Mouse (Mus musculus) brain, embryonic 14.5 days (tissue): ENCODE data around the gene Clec4e. TPM values are rescaled to one million over a fixed set of nuclear protein-coding genes. Genes with fewer than 3 reads are reported as not detected.
"Not testable (repeated sequence)": the region's sequence is repeated elsewhere in the genome, so short reads cannot be mapped to it uniquely, and the experiment has no call there.

ENCODE experiments used
- DNase-seq: peaks from one replicate; pipeline ENCODE4 v3.0.0-alpha.2; 2011; ENCODE audit warnings: low read depth
- CTCF ChIP-seq: fragments of 200-500 bp; IDR thresholded peaks from 2 replicates; pipeline ENCODE4 v1.5.1; 2012; ENCODE audit warnings: inconsistent platforms, mild to moderate bottlenecking, moderate library complexity, borderline replicate concordance; ENCODE audit not compliant: insufficient read depth, insufficient read length; ENCODE audit errors: extremely low read depth
- POLR2A ChIP-seq: fragments of 200-500 bp; IDR thresholded peaks from 2 replicates; pipeline ENCODE4 v1.6.1; 2012; ENCODE audit warnings: mild to moderate bottlenecking, inconsistent platforms, borderline replicate concordance; ENCODE audit not compliant: poor library complexity, insufficient read depth, insufficient read length, severe bottlenecking; ENCODE audit errors: extremely low read depth
- polyA plus RNA-seq: library from polyadenylated mRNA; depleted of rRNA; stranded (reverse); fragments of >200 nt; gene quantifications from 2 replicates; pipeline ENCODE4 v1.2.3, GENCODE M21; 2012; rRNA removed

The Clec4e gene
- polyA plus RNA-seq, result not detected in 2 replicates

DNA sequence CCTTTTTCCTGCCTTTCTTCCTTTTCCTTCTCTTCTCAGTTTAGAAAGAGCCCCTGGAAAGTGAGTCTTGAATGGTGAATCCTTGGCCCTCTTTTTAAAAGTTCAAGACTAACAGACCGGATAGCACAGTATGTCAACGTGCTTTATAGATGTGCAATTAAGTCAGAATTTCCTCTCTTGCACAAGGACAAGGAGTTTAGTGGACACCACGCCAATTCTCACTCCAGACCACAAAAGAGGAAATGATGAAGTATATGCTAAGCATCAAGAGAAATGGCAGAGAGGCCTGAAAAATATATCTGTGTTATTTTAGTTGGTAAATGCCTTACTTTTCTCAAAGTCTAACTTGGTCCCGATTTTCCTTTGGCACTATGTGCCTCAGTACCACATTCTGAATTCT is at the start of gene Clec4e:
Gene Clec4e, minus strand, starts transcription at position 118 of the 400 bp plus-strand sequence.
- DNase-seq, result no peak
- TF ChIP-seq CTCF (no peak), POLR2A (no peak)

DNA sequence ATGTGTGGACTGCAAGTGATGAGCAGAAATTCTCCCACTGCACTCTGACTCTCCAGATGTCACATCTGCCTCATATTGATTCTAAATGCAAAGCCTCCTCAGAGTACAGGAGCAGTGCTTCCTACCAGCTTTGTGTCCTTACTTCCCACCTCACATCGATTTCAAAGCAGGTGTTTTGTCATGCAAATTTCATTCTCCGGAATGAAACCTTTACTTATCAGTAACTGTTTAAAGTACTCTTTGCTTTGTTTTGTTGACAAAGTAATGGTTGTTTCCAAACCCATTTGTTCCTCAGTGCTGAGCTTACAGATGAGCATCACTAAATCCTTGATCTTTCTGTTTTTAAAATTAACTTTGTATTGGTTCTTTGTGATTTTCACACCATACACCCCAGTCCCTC is 42.8 kb upstream of the Clec4e start:
- DNase-seq, result no peak
- TF ChIP-seq POLR2A (no peak), CTCF (no peak)

DNA sequence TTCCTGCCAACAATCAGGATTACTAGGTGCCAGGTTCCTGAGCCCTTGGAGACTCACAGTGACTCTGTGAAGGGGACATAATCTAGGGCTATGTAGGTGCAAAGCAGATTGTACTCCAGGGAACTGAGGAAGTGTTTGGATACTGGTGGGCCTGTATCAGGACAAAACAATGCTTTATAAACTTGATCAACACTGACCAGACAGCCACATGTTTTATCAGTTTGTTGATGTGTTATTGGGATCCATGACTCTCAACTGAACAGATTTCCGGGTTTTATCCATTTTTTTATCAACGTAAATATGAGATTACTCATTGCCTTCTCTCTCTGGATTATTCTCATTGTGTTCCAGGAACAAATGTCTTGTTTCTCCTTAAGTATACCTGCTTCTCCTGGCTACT is 18.4 kb upstream of the Clec4e start, which contains the start of gene Vmn2r19:
Gene Vmn2r19, plus strand, starts transcription at position 301 of the 400 bp plus-strand sequence.
- DNase-seq, result no peak
- no peak for TF ChIP-seq POLR2A
- no peak for TF ChIP-seq CTCF

- DNase-seq, result not testable (repeated sequence)
These were observed 16.6 kb upstream of the Clec4e start for GRCm38 (mm10) chr6:123306315-123306714.

- TF ChIP-seq POLR2A (no peak), CTCF (no peak)
- DNase-seq, result no peak
These were observed 7.0 kb upstream of the Clec4e start for GRCm38 (mm10) chr6:123296687-123297086.

DNA sequence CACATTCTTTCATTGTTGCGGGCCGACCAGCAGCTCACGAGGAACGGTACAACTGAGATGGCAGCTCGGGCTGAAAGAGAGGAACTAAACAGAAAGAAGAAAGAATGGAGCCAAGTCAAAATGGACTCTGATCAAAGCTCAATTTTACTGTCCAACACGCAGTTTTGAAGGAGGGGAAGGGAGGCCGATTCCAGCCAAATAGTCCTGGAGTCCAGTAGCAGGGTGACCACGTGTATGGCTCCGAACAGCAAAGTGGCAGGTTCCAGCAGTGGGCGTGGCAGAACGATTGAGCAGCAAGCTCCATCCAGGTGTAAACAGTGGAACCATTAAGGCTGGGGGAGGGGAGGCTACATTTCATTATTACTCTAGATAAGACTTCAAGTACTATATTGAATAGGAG is 3.8 kb upstream of the Clec4e start:
- not testable (repeated sequence) for DNase-seq

DNA sequence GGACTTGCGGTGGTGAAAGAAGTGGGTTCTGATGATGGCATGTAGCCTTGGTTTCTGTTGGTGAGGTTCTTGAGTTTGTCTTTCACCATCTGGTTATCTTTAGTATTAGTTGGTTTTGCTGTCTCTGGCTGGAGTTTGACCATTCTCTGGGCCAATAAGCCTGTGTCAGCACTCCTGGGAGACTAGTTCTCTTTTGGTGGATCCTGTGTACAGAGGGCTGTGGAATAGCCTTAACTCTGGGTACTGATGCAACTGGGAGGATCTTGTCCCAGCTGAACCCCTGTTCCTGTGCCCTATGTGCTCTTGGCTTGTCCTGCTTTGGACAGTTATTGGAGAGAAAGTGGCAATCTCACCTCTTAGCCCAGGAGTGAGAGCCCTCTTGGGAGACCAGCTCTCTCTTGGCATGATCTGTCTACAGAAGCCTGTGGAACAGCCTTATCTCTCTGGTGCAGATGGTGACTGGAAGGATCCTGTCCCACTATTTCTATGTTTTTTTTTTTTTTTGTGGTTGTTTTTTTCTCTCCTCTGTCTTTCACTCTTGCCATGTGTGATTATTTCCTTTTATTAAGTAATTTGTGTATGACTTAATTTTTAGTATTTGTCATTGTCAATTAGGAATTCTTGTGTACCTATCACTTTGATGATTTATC is 3.2 kb upstream of the Clec4e start:
- TF ChIP-seq CTCF, result no peak
- no peak for TF ChIP-seq POLR2A
- DNase-seq, result no peak

DNA sequence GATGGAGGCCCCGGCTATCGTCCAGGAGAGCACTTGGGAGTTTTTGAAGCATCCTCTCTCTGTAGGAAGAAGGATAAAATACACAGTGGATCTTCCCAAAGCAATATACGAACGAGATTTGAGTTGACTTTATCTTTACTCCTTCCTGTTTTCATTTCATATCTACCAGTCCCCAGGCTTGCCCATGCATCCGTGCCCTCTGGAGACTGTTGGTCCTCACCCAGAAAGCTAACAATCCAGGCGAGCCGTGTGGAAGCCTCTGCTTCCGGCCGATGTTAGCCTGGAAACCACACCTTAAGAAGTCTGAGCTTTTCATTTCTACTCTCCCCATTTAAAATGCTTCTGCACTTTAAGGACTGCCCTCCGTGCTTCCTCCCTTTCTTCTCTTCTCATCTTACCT is 739 bp downstream of the Clec4e start:
- no peak for DNase-seq
- TF ChIP-seq CTCF (no peak), POLR2A (no peak)

DNA sequence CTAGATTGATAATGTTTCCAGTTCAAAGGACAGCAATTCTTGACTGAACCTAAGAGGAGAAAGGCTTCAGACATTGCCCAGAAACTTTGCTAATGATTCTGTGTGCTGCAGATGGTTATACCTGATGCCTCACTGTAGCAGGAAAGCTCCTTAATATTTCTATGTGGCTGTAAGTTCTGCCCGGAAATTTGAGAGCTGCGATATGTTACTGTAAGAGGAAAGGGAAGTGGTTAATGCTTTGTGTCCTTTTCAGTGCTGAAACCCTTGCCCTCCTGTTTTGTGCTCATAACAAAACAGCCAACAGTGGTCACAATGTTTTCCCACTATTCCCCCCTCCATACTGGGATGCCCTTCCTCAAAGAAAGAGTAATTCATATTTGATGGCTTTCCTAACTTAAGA is 3.4 kb downstream of the Clec4e start:
- DNase-seq, result no peak
- TF ChIP-seq POLR2A, result no peak
- no peak for TF ChIP-seq CTCF

DNA sequence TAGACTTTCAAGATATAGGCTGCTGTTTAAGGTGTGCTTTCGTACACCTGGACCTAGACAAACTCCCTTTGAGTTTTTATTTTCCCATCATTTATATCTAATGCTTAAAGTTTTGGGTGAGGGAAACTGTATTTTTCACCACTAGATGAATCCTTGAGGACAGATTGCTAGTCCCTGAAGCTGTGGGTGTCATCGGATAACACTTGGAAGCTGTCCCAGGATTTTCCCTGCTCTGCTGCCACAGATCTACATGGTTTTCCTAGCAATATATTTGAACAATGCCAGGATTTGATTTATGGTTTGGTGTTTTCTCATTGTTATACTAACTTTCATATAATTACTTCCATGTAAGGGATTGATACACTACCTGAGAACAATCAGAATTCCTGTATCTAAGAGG is 10.2 kb downstream of the Clec4e start:
- DNase-seq, result no peak
- TF ChIP-seq POLR2A (no peak), CTCF (no peak)

GRCm38 (mm10) chr6:123266945-123267344 is 22.7 kb downstream of the Clec4e start:
- DNase-seq, result no peak
- TF ChIP-seq POLR2A, result no peak
- no peak for TF ChIP-seq CTCF

- DNase-seq, result no peak
- TF ChIP-seq CTCF, result no peak
- TF ChIP-seq POLR2A, result no peak
These were observed 23.9 kb downstream of the Clec4e start for GRCm38 (mm10) chr6:123265809-123266208.

GRCm38 (mm10) chr6:123264194-123264593 is 25.5 kb downstream of the Clec4e start:
- TF ChIP-seq CTCF (no peak), POLR2A (no peak)
- DNase-seq, result no peak

- no peak for DNase-seq
- TF ChIP-seq CTCF (no peak), POLR2A (no peak)
These were observed 28.0 kb downstream of the Clec4e start, which contains the start of gene Clec4d for GRCm38 (mm10) chr6:123261555-123262161. Clec4d (plus strand) TSS chr6:123262111.
